Mouse (Mus musculus) adipocyte (in vitro differentiated cells): ENCODE results near the gene Mmrn2.
A peak's percentile ranks its signal among the peaks of the same experiment; 100 is the strongest.

Experiments
- DNase-seq: peaks from one replicate; pipeline ENCODE4 v3.0.0-alpha.2; 2016; ENCODE audit warnings: low spot score

Gene Mmrn2

DNA sequence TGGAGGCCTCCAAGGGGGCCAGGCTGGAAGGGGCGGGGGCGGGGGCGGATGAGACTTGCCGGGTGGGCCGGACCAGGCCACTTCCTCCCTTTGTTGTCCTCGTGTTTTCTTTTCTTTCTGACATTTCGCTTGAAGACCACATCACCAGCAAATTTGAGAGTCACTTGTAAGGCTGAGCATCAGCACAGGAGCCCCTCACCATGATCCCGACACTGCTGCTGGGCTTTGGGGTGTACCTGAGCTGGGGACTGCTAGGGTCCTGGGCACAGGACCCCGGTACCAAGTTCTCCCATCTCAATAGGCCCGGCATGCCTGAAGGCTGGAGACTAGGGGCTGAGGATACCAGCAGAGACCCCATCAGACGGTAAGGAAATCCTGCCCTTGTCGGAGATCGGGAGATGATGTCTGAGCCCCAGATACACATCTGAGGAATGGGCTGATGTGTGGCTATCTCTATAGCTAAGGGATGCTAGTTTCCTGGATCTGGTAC, at the start of gene Mmrn2:
TSS of gene Mmrn2 (plus strand) at position 51 of the 490 bp plus-strand sequence.
- no peak for DNase-seq

DNA sequence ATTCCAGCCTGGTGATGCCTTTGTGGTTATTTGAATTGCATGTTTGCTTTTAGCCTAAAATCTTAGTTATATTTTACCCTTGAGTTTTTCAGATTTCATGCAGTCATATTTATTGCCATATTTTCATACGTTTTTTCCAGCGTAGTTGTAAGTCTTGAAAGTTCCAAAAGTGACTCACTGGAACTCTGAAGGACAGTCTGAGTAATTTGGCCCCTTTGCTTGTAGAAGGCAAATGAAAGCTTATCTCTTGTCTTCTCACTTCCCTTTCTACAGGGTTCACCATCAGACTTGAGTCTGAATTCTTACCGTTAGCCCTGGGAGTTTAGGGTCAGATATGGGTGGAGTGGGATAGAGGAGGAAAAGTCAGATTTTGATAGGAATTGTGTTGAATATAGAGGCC, 48.7 kb upstream of the Mmrn2 start:
- no peak for DNase-seq

DNA sequence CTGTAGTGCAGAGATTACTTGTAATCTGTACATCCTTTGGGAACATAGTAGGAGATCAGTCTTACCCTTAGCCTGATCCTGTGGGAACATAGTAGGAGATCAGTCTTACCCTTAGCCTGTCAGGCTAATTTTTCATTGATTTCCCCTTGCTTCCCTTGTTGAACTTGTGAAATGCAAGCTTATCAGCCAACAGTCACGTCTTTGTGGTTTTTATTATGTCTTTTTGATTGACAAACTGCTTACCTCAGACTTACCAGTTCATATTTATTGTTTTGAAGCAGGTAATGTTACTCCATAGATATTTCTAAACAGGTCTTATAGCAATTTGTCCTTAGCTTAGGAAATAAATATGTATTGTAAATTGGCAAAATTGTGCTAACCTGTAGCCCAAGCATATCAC, 47.6 kb upstream of the Mmrn2 start:
- DNase-seq, result no peak

DNA sequence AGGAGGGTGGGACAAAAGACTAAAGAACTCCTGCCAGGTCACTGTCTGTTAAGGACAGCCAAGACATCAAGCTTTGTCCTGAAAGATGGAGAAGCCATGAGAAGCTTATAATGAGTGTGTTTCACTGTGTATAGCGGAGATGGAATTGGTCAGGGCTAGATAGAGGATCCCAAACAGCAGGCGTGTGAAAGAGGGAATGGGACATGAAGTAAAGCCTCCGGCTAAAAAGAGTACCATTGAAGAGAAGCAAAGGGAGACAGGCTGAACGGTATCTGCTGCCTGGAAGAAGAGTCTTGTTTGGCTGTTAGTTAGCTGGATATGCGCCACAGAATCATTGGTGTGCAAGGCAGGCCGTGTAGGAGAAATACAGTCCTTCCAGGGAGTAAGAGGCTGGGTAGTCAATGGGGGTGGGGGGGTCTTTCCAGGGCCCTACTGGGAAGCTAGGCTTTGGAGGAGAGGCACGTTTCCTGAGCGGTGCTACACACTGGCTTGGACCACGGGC, 44.6 kb upstream of the Mmrn2 start:
- DNase-seq, result no peak

DNA sequence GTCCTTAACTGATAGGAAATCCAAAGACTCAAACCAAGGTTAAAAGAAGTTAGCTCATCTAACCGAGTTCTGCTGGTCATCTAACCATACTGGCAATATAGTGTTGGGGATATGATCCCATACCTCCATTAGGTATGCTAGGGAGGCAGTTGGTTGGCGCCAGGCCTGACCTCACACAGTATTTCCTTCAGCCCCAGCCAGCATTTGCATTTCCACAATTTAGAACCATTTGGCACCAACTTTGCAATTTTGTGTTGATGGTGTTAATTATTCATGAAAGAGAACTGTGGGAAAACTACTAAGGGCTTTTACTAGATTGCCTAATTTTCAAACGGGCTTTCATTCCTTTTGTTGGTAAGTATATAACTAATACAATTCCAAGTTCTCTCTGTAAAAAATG, 43.4 kb upstream of the Mmrn2 start:
- DNase-seq, result no peak

DNA sequence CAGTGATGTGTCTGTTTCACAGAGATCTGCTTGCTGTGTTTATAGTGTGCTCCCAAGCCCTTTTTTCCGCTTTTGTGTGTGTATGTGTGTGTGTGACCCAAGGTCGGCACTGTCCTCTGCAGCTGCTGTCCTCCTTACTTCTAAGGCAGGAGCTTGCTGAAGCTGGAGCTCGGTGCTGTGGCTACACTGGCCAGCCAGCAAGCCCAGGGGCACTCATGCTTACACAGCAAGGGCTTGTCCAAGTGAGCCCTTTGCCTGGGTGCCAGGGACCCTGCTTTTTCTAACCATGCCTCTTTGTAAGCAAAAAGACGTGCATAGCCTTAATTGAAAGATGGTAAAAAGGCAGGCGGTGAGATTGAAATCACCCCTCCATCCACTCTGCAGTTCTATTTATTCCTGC, 42.8 kb upstream of the Mmrn2 start:
- DNase-seq, result no peak

DNA sequence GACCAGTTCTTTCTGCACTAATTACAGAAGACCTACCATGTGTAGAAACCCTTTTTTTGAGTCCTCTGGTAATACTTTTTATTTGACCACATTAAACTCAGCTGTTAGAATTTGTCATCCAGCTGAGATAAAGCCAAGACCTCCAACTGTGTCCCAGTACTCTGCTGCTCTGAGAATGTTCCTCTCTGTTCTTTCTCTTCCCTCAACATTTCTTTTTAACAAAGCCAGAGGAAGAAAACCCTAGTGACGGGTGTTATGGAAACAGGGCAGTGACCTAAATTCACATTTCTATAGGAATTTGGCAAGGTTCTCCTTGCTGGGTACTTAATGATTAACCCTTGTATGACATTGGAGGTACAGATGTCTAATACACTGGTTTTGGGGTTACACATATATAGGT, 35.8 kb upstream of the Mmrn2 start:
- no peak for DNase-seq

DNA sequence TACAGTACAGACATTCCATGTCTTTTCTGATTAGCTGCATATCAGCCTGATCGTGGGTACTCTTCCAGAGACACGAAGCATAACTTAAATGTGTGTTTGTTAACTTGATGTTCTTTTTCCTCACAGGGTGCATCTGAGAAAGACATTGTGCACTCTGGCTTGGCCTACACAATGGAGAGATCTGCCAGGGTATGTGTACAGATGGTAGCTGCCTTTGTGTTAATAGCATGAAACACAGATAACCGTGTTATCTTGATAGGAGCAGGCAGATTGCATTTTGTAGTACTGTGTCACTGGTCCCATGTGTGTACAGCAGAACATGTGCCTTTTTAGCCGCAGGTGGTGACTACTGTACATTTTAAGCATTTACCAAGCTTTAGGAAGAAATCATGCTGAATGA, 33.3 kb upstream of the Mmrn2 start:
- no peak for DNase-seq

DNA sequence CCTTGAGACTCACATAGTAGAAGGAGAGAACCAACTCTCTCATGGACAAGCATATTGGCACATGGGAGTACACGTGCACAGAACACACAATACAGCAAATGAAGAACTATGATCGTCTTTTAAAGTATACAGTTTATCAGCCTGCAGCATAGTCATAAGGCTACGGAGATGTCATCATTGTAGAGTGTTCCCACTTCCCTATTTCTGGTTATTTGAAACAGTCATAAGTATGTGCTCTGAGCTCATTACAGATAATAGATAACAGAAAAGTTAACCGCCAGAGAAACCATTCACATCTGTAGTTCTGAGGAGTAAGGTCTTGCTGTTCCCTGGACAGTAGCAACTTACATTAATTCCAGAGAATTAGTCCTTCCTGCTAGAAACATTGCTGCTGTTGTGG, 32.2 kb upstream of the Mmrn2 start:
- no peak for DNase-seq

DNA sequence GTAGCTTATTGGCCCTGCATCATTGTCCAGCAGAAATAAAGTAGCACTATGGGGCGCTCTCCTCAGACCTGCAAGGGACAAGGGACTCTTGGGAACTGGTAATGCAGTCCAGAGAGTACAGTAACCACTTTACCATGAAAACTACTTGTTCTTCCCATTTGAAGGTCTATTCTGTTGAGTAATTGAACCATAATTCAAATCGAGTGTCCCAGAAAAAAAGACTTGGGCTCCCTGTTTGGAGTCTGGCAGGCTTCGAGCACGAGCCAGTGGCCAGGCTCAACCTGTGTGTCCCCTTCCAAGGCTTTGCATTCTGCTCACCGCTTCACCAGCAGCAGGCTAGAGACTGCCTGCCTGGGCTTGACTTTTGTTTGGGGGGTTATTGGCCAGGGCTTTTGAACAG, 30.9 kb upstream of the Mmrn2 start:
- no peak for DNase-seq

DNA sequence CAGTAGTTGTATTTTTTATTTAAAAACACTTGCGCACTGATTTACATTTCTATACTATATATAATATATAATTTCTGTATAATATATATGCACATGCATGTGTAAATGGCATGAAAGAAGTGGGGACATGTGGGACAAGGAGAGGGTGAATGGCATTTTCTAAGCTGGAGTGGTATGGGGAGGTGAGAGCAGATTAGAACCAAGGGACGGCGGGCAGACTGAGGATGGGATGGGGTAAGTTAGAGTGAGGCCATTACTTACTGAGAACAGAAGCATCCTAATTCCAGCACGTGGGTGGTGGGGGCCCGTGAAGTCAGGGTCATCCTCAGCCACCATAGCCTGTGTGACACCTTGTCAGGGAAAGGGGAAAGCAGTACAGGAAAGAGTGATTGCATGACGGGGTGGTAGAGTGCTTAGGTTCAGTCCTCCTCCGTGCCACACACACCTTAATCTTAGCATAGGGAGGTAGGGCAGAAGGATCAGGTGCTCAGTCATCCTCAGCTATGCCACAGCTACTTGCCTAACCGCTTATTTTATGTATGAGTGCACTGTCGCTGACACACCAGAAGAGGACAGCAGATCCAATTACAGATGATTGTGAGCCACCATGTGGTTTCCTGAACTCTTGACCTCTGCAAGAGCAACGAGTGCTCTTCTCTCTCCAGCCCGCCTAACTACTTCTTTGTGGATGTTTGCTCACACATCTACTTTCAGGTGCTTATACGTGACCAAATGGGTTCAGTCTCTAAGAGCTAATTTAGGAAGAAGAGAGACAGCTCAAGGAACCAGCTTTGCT, 29.3 kb upstream of the Mmrn2 start:
- DNase-seq, result no peak

DNA sequence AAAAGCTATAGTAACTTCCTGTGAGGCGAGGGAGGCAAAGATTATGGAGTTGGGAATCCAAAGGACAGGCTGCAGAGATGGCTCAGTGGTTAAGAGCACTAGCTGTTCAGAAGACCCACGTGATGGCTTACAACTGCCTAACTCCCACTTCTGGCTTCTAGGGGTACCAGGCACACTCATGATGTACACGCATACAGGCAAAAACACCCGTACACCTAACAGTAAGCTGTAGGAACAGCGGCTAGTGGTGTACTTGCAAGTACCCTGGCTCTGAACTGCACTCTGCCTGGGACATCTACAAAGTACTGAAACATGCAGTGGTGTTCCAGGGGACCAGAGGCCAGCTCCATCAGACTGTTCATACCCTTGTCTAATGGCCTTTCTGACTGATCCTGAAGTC, 28.2 kb upstream of the Mmrn2 start:
- no peak for DNase-seq

DNA sequence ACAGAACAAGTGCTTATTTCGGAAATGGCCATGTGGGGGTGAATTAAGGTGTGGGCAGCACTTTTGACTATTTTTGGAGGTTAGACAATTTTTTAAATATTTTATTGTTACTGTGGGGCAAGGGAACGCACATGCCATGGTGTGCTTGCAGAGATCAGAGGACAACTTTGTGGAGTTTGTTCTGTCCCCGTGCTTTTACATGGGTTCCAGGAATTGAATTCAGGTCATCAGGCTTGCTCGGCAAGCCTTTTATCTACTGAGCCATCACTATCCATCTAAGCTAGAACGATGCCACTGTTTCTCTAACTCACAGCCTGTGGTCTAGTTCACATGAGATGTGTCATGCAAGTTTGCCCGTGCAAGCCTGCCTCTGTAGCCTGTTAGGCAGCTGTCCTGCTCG, 27.0 kb upstream of the Mmrn2 start:
- no peak for DNase-seq

DNA sequence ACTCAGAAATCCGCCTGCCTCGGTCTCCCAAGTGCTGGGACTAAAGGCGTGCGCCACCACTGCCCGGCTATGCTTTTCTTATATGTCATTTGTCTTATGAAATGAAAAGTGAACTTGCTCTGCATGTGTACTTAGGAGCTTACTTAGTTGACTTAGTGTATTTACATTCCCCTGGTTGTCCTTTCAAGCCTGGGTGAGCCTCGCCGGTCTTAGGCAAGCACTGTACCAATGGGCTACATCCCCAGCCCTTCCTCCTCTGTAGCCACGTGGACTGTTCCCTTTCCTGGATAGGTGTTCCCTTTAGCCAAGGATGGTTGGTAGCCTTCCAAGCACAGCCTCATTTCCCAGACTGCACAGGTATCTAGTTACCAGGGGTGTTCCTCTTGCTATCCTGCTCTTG, 26.3 kb upstream of the Mmrn2 start:
- no peak for DNase-seq

DNA sequence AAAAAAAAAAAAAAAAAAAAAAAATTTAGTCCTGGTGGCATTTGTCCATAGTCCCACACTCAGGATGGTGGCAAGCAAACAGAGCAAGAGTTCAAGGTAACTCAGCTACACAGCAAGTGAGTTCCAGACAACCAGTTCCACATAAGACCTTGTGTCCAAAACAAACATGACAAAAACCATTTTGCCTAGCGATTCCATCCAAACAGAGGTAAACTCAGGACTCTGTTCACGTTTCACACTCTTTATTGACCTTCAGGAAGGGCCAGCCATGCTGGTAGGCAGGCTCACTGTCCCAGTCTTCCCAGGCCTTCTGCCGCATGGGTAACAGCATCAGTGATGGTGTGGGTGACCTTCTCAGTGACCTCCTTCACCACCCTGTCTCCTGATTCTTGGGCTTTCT, 23.6 kb upstream of the Mmrn2 start:
- DNase-seq, result no peak

DNA sequence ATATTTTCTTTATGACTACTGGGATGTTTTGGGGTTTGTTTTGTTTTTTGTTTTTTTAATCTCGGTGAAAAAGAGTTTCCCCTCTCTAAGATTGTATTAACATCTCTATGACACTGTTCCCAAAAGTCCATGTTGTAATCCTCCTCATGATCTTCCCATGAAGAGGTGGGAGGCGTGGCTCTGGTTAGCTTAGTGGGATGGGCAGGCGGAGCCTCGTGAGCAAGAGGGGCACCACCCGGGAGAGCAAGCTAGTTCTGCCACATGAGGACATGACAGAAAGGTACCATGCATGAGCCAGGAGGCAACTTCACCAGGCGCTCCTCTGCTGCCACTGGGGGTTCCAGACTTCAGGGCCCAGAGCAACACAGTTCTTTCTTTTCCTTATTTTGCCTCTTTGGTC, 22.7 kb upstream of the Mmrn2 start:
- DNase-seq, result no peak

DNA sequence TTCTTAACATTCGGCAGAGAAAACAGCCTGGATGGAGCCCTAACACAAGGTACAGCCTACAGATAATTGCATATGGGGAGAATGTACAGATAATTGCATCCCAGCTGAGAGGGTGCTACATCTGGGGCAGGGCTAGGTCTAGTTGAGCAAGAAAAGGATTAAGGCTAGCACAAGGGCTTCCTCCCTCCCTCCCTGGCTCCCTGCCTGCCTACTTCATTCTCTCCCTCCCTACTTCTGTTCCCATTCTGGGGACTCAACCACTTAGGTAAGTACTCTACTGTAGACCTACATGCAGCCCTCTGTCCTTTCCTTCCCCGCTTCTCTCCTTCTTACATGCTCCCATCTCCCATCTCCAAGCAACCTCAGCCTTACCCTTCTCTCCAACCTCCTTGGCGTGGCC, 21.9 kb upstream of the Mmrn2 start:
- no peak for DNase-seq

DNA sequence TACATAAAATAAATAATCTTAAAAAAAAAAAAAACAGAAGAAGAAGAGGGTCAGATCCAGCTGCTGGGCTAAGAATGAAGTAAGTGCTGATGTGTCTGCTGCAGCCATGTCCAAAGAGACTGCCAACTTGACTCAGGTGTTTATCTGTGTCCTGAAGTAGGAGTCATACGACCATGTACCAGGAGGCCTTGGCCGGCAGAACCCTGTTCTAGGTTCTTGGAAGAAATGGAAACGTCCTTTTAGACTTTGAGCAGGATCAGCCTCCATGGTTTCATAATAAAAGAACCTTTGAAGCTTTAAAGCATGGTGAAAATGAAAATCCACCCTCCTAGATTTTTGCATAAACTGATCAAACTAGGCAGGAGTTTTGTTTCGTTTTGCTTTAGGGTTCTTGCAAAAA, 20.8 kb upstream of the Mmrn2 start:
- DNase-seq, result no peak

DNA sequence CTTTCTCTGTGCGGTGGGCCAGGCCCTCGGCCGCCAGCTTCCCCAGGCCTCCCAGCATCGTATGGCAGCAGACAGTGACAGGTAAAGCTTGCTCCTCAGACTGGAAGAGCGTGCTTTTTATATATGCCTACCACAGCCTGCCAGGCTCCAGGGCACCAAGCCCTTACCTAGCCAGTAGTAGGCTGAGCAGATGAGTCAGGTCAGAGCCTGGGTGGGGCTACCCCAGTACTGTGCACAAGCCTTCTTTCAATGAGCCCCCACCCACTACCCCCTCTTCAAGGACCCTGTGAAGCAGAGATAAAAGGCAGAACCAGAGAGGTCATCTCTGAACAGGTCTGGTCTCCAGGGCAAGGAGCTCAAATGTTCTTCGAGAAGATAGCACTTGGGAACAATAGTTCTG, 20.0 kb upstream of the Mmrn2 start, which contains the start of gene Fam25c:
TSS of gene Fam25c (minus strand) at position 133 of the 400 bp plus-strand sequence.
- no peak for DNase-seq

DNA sequence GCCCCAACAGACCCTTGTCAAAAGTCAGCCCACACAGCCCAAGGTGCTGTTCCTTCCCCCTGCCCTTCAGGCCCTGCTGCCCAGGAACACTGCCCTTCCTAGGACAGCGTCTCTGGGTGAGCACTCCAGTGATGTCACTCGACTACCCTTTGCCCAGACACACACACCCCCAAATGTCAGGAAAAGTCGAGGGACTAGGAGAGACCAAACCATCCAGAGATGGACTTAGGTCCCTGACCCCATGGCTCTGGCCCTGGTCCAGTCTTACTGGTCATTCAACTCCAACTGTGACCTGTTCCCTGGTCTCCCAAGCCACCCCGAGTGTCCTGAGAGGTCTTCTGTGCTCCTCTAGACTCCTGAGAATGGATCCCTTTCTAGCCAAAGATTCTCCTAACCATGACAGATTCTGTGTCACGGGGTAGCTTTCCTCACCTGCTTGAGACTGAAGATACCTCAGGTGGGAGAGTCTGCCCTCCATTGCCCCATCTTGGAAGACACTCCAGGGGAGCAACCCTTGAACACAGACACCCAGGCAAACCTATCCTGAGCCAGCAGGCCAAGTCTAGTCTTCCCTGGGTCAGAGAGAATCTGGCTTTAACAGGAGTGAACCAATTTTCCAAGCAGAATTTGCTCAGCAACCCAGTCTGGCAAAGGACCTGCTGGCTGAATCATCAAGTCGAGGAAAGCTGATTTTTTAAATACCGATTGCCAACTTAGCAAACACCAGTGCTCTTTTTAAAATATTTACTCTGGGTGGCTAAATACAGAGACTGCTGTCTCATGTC, 17.4 kb upstream of the Mmrn2 start:
- DNase-seq, result peak; percentile 78

DNA sequence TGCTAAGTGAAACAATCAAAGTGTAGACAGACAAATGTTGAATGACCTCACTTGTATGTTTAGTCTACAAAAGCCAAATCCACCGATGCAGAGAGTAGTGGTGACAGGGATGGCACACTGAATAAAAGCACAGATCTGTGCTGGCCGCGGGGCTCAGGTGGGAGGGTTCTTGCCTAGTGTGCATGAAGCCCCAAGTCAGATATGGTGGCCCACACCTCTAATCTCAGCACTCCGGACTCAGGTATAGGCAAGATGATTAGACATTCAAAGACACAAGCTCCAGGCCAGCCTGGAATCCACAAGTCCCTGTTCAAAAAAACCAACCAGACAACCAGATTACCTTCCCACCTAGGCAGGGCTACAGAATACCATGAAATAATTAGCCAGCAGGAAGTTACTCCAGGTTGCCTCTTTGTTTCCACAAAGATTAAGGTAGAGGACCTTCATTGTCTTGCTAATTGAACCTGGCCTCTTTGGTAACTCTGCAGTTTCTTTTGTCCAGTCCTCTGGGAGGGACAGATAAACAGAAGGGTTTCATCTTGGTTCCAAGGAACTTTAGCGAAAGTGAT, 15.5 kb upstream of the Mmrn2 start:
- no peak for DNase-seq

DNA sequence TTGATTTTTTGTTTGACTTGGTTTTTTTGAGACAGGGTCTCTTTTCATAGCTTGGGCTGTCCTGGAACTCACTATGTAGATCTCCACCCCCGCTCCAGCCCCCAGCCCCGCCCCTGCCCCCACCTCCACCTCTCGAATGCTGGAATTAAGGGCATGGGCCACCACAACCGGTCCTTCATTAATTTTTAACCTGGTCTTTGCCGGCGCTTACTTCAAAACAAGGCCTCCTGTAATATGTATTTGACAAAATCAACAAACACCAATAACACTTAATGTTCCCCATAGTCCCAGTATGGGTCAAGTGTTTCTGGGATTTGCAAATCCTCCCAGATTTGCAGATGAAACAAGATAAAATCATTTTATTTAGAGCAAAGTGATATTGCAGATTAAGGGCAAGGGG, 15.0 kb upstream of the Mmrn2 start:
- no peak for DNase-seq

DNA sequence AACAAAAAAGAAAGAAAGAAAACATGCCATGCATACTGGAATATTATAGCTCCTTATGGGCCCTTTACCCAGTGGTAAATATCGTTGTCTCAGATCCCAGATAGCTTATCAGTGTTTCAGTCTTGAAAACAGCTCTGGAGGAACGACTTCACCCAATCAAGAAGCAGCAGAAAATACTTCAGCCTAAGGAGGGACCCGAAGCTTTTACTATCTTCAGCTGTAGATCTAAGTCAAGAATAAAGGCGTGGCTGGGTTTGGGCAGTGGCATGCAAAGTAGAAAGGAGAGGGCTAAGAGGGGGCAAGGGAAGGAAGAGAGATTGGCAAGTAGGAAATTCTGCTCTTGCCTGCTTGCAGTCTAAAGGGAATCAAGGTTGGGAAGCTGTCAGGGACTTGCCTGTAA, 13.1 kb upstream of the Mmrn2 start:
- no peak for DNase-seq
